Mouse (Mus musculus) myocyte (in vitro differentiated cells): ENCODE data around the gene Tcf25.

Experiments used
- CEBPB ChIP-seq: IDR thresholded peaks from 2 replicates; pipeline ENCODE4 v1.6.1; 2011; ENCODE audit warnings: mild to moderate bottlenecking, moderate library complexity; ENCODE audit not compliant: poor library complexity, insufficient read depth, severe bottlenecking
- E2F4 ChIP-seq: IDR thresholded peaks from one replicate; pipeline ENCODE4 v1.6.1; 2011; ENCODE audit warnings: mild to moderate bottlenecking, control low read depth, moderate library complexity; ENCODE audit not compliant: insufficient read depth
- MAX ChIP-seq: IDR thresholded peaks from one replicate; pipeline ENCODE4 v1.6.1; 2011; ENCODE audit warnings: low read depth, mild to moderate bottlenecking, control low read depth
- MYOG ChIP-seq, 3 experiments: IDR thresholded peaks; one replicate each; pipeline ENCODE4 v1.6.1; 2011; ENCODE audit warnings: control low read depth in 2 of 3, low read depth in 2 of 3, mild to moderate bottlenecking in 2 of 3; ENCODE audit not compliant: insufficient read length in 2 of 3, control insufficient read depth in 1 of 3, insufficient read depth in 1 of 3
- POLR2A ChIP-seq: IDR thresholded peaks from one replicate; pipeline ENCODE4 v1.6.1; 2011; ENCODE audit warnings: low read depth, mild to moderate bottlenecking, control low read depth, moderate library complexity; ENCODE audit not compliant: insufficient read length
- POLR2AphosphoS2 ChIP-seq: IDR thresholded peaks from one replicate; pipeline ENCODE4 v1.6.1; 2011; ENCODE audit warnings: low read depth, control low read depth; ENCODE audit not compliant: insufficient read length
- TCF12 ChIP-seq: IDR thresholded peaks from one replicate; pipeline ENCODE4 v1.6.1; 2011; ENCODE audit warnings: mild to moderate bottlenecking, control low read depth; ENCODE audit not compliant: poor library complexity, insufficient read depth, severe bottlenecking
- USF1 ChIP-seq: IDR thresholded peaks from one replicate; pipeline ENCODE4 v1.6.1; 2011; ENCODE audit warnings: low read depth, mild to moderate bottlenecking, control low read depth, moderate library complexity

DNA sequence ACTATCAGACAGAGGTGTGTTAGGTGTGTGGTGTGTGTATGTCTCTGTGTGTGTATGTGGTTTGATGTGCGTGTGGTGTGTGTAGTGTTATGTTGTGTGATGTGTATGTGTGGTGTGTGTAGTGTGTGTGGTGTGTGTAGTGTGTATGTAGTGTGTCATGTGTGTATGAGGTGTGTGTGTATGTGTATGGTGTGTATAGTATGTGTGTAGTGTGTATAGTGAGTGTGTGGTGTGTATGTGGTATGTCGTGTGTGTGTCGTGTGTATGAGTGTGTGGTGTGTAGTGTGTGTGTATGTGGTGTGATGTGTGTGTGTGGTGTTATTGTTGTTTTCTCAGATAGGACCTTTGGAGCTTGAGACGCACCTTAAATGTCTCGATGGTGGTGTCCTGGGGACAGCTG lies 68.8 kb downstream of the Tcf25 start:
- TF ChIP-seq POLR2A (no peak), MAX (no peak), USF1 (no peak), E2F4 (no peak), TCF12 (no peak), POLR2AphosphoS2 (no peak), CEBPB (no peak), MYOG (IDR thresholded peaks at IDR 0.05; ENCODE audit: control insufficient read depth in 1 of 3, insufficient read depth in 1 of 3, insufficient read length in 2 of 3, low read depth in 2 of 3) (no peak)
